Mouse (Mus musculus) CD8-positive naive resting alpha-beta T cell, adult 2 months (primary cell): ENCODE data around the gene Arl6ip5.

Source experiments
- DNase-seq, 2 experiments: peaks; one replicate each; pipeline ENCODE4 v3.0.0; 2022; ENCODE audit warnings: low read depth in 2 of 2, low spot score in 2 of 2

Arl6ip5 gene

DNA sequence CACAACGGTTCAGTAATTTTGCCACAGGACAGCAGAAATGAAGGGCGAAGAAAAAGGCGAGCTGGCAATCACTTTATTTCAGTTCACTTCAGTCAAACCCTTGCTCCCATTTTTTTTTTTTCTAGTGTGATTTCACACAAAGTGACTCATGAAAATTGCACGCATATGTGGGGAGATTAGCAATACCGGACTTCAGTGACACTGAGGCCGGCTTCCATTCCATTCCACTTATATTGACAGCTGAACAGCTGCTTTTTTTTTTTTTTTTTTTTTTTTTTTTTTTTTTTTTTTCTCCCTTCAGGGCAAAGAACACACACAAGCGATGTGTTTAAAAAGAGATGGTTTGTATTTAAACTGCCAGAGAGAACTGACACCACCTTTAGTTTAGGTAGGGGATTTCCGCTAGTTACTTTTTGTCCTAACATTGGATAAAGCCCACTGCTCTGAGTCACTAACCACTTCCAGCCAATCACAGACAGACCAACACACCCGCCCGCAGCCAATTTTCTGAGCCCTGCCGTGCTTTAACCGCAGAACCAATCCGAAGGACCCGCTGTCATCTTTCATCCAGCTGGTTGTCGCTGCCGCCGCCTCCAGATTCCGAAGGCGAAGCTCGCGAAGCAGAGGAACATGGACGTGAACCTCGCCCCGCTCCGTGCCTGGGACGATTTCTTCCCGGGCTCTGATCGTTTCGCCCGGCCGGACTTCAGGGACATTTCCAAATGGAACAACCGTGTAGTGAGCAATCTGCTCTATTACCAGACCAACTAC lies at the start of gene Arl6ip5:
Gene Arl6ip5, plus strand, starts transcription at position 499 of the 771 bp plus-strand sequence.
- DNase-seq, result peak; percentile 89 to 93

DNA sequence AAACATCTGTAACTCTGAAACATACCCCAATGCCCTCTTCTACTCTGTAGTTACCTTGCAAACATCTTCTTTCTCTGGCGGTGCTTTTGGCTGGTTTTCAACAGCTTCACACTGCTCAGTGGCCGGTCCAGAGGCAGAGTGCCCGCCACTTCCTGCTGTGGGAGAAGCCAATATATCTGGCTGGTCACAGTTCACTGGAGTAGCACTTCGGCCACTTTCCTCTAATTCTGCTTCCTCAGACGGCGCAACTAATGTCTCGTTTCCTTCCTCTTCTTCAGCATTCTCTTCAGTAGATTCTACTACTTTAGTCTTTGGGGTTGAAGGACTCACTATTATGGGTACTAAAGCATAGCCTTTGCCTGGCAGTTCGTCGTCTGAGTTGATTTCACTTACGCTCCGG lies 34.8 kb upstream of the Arl6ip5 start:
- DNase-seq, result no peak

DNA sequence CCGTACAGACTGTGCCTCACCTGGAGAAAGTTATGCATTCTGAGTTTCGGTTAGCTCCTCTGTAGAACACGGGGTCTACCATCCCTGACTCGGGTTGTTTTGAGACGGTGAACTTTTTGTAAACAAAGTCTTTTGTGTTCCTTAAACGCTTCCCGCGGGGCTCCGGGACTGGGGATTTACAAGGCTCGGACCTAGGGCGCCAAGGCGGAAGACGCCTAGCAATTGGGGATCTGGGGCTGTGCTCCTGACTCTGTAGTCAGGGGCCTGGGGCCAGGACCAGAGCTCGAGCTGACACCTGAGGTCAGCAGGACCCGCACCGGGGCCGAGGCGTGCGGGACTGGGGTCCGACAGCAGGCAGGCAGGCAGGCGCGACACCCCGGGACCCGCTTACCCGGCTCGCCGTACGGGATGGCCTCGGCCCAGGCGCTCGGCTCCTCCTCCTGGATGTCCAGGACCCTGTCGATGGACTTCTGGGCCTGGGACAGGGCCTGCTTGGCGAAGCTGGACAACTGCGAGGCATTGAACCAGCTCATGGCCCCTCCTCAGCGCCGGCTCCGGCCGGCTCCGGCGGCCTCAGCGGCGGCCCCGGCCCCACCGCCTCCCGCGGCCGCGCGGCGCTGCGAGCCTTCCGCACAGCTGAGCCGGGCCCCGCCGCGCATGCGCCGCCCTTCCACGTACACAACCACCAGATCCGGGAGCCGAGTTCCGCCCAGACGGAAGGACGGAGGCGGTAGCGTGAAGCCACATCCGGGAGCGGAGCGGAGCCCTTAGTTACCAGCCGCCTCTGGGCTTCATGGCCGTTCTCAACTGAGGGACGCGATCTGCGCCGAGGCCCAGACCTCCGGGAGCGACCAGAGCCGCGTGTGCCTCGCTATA lies 31.8 kb upstream of the Arl6ip5 start, which contains the start of gene Tmf1:
Gene Tmf1, minus strand, starts transcription at position 632 of the 876 bp plus-strand sequence.
- peak; percentile 90 to 91 for DNase-seq

DNA sequence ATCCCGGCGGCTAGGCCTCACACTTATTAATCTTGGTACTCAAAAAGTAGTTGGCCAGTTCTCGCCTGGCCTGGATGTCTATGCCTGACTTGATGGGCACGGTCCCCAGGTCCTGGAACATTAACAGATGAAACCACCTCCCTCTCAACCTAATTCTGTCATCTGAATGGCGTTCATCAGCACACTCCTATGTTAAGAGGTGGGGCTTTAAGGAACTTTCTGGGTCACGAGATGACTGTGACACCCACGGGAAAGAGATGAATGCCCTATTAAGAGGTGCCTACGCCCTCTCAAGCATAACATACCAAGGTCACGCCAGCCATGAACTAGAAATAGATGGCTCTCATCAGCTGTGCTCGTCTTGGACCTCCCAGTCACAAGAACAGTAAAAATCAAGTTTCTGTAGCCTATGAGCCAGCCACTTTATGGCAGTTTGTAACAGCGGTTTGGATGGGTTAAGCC lies 31.1 kb upstream of the Arl6ip5 start:
- DNase-seq, result no peak

DNA sequence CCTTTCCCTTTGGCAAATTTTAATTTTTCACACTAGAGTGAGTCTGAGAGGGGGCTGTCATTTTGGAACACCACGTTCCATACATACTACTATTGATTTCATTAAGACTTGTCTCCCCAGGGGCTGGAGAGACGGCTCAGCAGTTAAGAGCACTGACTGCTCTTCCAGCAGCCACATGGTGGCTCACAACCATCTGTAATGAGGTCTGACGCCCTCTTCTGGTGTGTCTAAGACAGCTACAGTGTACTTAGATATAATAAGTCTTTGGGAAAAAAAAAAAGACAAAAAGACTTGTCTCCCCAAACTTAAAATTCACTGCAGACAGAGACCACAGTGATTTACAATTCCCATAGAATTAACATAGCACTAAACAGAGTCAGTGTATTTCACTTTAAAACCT lies 10.1 kb upstream of the Arl6ip5 start:
- DNase-seq, result no peak

DNA sequence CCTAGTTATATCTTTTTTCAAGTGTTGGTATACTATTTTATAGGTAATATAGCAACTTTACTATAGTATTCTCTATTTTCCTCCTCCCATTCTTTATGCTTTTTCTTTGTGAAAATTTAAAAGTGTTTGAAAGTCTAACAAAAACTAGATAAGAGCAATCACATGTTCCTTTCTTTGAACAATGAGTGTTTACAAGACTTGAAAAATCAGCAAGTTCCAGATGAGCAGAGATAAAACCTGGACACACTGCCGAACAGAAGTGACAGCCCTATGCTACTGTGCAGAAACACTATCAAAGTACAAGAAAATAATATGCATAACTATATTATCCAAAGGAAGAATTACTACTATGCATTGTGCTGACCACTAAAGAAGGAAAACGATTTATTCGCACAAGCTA lies 8.0 kb upstream of the Arl6ip5 start:
- DNase-seq, result no peak

DNA sequence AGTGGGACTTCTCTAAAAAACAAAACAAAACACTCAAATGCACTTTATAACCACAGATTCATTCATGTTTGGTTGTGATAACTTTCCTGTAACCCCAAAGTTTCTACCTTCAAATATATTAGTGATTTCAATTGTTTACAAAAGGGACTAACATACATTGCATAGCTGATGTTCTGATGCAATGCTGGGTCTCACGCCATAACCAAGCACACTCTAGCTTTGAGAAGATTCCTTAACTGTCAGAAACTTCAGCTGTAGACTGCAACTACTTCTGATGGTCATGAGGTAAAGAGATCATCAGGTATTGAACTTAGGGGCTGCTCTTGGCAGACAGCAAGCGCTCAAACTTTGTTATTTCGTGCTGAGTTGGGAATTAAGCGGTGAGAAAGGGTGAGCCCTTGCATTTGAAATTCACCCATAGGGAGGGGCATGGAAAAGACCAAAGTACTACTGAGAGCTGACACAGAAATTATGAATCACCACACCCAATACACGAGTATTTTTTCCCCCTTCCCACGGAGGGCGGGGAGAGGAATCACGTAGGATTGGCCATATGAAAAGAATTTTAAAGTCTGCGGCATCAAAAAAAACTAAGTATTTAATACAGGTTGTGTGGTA lies 6.1 kb upstream of the Arl6ip5 start:
- no peak for DNase-seq

DNA sequence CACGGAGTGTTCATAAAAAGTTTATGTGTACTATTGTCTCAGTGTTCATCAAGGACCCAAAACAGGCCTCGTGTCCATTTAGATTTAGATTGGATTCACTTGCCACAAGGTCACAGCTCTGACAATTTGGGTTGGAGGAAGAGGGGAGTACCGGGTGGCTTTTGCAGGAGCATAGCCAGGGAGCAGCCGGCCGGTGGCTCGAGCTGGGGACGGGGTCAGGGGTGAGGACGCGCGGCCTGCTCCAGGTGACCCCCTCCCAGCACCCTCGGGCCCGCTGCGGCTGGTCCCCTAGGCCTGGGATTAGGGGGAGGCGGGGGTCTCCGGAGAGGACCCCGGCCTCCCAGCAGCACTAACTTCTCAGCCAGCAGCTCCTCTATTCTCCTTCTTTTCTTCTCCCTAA lies 5.5 kb upstream of the Arl6ip5 start:
- no peak for DNase-seq

DNA sequence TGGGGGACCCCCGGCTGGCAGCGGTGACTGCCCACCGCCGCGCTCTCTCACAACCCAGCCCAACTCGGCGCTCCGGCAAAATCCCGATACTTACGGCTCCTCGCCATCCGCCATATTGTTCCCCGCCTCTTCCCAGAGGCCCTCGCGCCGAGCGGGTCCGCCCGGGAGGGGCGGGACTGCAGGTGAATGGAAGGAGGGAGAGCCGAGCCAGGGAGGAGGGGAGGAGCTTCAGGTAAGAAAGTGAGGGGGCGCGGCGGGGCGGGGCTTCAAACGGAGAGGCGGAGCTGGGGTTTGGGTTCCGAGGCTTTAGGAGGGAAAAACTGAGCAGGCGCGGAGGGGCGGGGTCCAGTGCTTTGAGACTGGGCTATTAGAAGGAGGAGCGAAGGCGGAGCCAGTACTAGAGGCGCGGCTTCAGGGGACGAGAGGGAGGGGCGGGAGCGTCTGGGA lies 5.0 kb upstream of the Arl6ip5 start, which contains the start of gene Uba3:
Gene Uba3, minus strand, starts transcription at position 209 of the 447 bp plus-strand sequence.
- DNase-seq, result peak; percentile 97 to 99

DNA sequence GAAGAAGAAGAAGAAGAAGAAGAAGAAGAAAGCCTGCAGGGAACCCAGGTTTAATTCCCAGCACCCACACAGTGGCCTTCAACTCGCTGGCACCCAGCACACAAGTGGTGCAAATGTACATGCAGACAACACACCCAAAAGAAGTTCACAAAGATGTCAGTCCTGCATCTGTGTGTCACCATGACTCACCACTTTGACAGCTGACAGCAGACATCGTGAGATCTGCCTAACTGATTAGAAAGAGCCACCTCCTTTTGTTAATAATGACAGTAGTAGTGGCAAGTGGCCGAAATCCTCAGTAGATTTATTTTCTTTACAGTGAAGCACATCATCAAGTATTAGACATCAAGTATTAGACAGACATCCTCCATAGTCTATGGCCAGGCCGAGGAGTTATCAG lies 3.4 kb upstream of the Arl6ip5 start:
- no peak for DNase-seq

DNA sequence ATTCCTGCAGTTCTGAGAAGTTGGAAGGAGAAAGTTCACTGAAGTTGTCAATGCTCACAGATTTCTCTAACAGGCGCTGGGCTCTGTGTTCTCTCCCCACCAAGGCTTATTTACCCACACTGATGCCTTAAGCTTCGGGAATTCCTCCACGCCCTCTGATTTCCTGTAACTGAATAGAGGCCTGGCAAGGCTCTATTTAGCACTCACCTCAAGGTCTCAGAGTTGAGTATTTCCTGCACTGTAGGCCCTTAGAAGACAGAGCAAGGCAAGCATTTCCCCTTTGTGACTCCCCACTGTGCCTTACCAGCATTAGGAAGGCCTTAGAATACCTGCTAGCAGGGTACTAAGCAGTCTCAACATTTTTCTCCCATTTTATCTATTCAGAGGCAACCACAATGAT lies 2.1 kb upstream of the Arl6ip5 start:
- no peak for DNase-seq

DNA sequence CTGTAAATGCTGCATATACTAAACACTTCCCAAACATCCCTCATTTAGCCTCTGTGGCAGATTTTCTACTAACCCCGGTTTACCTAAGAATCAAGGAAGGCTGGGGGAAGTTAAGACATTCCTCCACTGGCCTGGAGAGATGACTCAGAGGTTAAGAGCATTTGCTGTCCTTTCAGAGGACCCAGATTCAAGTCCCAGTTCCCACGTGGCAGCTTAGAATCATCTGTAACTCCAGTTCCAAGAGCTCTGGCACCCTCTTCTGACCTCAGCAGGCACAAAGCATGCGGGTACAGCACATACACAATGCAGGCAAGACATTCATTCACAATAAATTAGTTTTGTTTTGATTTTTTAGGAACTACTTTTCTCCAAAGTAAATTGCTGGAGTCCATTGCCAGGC lies 1.3 kb upstream of the Arl6ip5 start:
- DNase-seq, result no peak

DNA sequence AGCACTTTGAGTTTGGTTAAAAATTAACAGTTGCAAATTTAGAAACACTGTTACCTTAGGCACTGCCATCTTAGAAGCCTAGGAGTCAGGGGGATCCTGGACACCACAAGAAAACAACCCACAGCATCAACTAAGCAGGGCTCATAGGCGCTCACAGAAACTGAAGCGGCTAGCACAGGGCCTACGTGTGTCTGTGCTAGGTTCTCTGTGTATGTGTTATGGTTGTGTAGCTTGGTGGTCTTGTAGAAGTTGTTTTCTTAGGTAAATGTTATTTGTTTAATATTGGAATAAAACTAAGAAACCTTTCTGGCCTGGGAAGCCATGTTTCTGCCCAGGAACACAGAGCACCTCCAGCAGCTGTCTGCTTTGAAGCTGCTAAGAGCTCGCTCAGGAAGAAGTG lies 738 bp upstream of the Arl6ip5 start:
- DNase-seq, result no peak

DNA sequence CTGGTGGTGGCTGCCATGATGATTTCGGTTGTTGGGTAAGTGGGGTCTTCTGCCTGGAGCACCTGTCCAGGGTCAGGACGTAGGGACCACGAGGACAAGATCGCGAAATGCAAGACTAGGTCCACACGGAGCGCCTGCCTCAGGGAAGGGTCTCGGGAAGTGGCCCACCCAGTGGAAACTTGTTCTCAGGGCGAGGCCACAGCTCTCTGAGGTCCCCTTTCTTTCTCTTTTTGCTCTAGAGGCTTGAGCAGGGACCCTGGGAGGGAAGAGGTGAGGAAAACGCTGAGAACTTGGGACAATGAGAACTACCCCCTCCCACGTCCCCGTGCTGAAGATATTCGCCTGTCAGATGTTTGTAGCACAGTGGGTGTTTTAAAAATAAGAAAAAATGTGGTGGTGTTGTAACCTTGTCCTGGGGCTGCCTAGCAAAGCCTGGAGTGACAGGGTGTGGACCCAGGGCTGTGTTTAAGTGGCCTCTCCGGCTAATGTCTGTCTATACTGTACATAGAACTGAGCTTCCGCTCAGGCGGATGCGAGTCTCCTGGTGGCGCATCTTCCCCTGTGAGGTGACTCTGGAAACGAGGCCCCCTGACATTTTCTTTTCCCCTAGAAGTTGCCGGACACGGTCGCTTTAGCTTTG lies 593 bp downstream of the Arl6ip5 start:
- DNase-seq, result peak in 1 of 2 experiments; percentile 28

DNA sequence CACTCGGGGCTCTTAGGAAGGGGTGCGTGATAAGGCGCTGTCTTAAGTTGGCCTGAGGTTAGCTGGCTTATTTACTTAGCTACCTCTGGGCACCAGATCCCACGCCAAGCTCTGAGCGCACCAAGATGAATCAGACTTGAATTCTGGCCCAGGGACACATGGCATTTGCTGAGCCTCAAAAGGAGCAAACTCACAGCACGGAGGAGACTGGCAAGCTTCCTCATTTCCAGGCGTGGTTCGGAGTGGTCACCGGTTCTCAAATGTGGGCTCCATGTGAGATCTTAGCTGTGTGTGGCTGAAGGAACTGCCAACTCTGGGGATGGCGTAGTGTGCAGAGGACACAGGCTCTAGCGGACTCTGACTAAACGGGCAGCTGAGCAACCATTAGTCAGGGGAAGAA lies 1.5 kb downstream of the Arl6ip5 start:
- no peak for DNase-seq

DNA sequence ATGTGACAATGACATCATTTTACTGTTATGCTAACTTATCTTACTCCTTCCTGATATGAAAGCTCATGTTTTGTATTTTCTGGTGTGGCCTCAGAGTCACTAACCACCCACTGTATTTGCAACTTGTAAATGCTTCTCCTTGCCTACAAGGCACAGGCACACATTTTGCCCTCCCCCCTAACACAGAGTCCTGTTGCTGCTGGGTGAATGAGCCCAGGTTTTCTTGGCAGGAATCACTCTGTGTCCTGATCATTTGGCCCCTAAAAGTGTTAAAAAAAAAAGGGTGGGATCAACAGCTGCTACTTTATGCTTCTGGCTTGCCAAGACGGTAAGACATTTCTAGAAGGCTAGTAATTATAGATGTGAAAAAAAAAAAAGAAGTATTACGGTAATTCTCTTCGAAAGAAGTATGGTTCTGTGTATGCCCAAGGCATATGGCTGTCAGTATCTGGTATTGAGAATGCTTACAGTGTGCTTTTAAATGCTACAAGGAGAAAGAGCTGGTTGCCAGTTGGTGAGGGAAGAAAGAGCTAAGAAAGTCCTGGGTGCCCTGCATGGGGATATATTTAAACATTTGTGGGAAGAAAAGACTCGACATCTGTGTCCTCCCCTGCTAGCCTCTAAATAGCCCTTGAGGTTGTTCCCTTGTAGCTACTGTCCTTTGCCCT lies 5.8 kb downstream of the Arl6ip5 start:
- DNase-seq, result no peak

DNA sequence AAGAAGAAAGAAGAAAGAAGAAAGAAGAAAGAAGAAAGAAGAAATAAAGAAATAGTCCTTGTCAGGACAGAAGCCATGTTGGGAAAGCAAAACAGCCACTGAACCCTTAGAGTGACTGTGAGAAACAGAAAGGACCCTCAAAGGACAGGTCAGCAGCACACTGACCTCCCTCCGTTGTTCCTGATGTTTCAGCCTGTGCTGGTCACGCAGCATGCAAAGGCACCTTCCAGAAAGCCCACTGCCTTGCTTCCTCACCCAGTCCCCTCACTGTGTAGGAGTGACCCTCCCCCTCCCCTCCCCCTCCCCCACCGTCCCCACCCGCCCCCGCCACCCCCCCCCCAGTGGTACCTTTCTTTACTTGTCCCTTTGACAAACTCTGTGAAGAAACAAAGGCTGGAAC lies 10.2 kb downstream of the Arl6ip5 start:
- no peak for DNase-seq

DNA sequence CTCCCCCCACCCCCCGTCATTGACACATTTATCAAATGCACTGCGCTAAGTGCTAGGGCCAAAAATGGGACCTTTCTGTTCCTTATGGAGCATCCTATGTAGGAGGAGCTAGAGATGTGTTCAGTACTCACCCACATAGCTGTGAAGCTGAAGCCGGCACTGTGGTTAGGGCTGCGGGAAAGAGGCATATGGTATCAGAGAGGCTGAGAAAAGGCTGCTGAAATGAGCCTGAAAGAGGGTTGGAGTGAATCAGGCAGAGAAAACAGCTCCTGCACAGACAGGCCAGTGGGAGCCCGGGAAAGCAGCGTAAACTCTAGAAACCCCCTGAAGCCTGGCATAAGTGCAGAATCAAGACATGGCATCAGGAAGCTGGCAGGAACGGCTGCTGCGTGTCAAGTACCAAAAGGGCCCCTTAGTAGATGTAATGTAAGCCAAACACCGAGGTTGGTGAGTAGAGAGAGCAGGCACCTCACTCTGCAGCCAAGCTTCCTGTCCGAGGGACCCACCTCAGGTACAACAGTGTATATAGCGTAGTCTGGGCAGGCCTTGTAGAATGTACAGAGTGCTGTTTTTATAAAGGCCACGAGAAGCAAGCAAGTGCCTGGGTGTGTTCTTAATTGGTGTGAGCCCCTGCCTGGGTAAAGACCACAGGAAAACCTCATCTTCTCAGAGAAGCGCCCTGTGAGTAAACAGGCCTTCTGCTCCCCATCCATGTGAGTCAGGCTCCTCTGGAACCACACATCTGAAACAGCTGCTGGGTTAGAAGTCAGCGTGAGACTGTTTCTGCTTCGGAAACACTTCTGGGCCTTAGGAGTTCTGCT lies 10.9 kb downstream of the Arl6ip5 start:
- DNase-seq, result peak; percentile 42 to 44

DNA sequence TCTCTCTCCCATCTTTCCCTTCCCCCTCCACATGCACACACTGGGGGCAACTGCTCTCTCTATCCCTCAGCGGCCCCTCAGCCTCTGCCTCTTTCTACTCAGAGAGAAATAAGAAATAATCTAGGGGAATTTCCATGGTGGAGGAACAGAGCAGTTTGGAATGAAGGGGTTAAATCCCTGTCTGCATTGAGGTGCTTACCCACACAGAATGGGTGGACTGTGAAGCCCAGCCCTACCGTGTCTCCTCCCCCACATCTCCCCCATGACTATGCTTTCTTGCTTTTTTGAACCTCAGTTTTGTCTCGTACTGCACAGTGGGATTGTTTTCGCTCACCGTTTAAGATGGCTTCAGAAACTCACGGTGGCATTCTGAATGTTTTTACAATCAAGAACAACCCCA lies 11.8 kb downstream of the Arl6ip5 start:
- peak in 1 of 2 experiments; percentile 37 for DNase-seq
